Mouse (Mus musculus): ENCODE data around the gene Il5ra.

DNA sequence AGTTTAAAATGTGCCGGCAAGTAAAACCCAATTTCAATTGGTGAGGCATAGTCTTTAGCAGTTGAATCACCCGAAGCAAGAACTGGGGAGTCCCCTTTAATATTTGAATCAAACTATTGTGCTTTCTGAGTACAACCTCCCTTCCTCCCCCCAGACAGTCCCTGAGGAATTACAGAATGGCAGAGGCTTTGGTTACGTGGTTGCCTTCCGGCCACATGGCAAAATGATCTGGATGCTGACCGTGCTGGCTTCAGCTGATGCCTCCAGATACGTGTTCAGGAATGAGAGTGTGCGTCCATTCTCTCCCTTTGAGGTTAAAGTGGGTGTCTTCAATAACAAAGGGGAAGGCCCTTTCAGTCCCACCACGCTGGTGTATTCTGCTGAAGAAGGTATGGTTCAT lies 73.3 kb downstream of the Il5ra start:
- TF ChIP-seq E2F4 (IDR thresholded peaks at IDR 0.05; ENCODE audit: insufficient read depth) = no peak
- TF ChIP-seq USF1 (IDR thresholded peaks at IDR 0.05; ENCODE audit: low read depth) = no peak
- no peak for TF ChIP-seq POLR2A (IDR thresholded peaks at IDR 0.05; ENCODE audit: insufficient read length, low read depth)
- TF ChIP-seq REST (IDR thresholded peaks at IDR 0.05; ENCODE audit: insufficient read depth, insufficient read length) = no peak
- TF ChIP-seq MAX (IDR thresholded peaks at IDR 0.05; ENCODE audit: low read depth) = no peak
- no peak for TF ChIP-seq SRF (IDR thresholded peaks at IDR 0.05; ENCODE audit: control insufficient read depth, insufficient read length, low read depth)
- no peak for TF ChIP-seq MYOG (IDR thresholded peaks at IDR 0.05; ENCODE audit: control insufficient read depth in 1 of 3, insufficient read depth in 1 of 3, insufficient read length in 2 of 3, low read depth in 2 of 3)
- TF ChIP-seq POLR2AphosphoS2 (IDR thresholded peaks at IDR 0.05; ENCODE audit: insufficient read length, low read depth) = no peak

Data from myocyte (in vitro differentiated cells).